Mouse (Mus musculus) lung, embryonic 16.5 days (tissue): Measurements from ENCODE around the gene Srd5a3. TPM values are rescaled to one million over a fixed set of nuclear protein-coding genes. Genes with fewer than 3 reads are reported as not detected.
"Not testable (repeated sequence)": the region's sequence is repeated elsewhere in the genome, so short reads cannot be mapped to it uniquely, and the experiment has no call there.

ENCODE experiments used
- ATAC-seq: fragments of 200-750 bp; cut with Nextera tagmentation; 2 replicates; pipeline ENCODE4 v1.8.0; 2017; ENCODE audit warnings: low read depth, mild to moderate bottlenecking, moderate library complexity
- H3K27ac ChIP-seq: fragments of 300-500 bp; sonication (generic); 2 replicates; pipeline ENCODE4 v1.5.1; 2014; ENCODE audit warnings: mild to moderate bottlenecking, control low read depth, low read length
- H3K27me3 ChIP-seq: fragments of 300-500 bp; sonication (generic); 2 replicates; pipeline ENCODE4 v1.6.1; 2014; ENCODE audit warnings: low read depth, low read length, mixed read lengths; ENCODE audit not compliant: control insufficient read depth, insufficient read depth
- H3K36me3 ChIP-seq: fragments of 300-500 bp; sonication (generic); 2 replicates; pipeline ENCODE4 v1.6.1; 2014; ENCODE audit warnings: low read length; ENCODE audit not compliant: control insufficient read depth, insufficient read depth
- H3K4me1 ChIP-seq: fragments of 300-500 bp; sonication (generic); replicated peaks from 2 replicates; pipeline ENCODE4 v1.6.1; 2014; ENCODE audit warnings: low read length, mixed read lengths; ENCODE audit not compliant: control insufficient read depth, insufficient read depth
- H3K4me2 ChIP-seq: fragments of 300-500 bp; sonication (generic); 2 replicates; pipeline ENCODE4 v1.6.1; 2014; ENCODE audit warnings: low read depth, low read length, control low read depth
- H3K4me3 ChIP-seq: fragments of 300-500 bp; sonication (generic); 2 replicates; pipeline ENCODE4 v1.5.1; 2014; ENCODE audit warnings: mild to moderate bottlenecking, low read length, control low read depth
- H3K9ac ChIP-seq: fragments of 300-500 bp; sonication (generic); 2 replicates; pipeline ENCODE4 v1.6.1; 2014; ENCODE audit warnings: low read length, control low read depth
- H3K9me3 ChIP-seq: fragments of 300-500 bp; sonication (generic); 2 replicates; pipeline ENCODE4 v1.6.1; 2016; ENCODE audit warnings: low read length; ENCODE audit not compliant: control insufficient read depth
- WGBS: fragments of 180-500 bp; shearing (Covaris S2); extraction: QIAGEN DNeasy Blood & Tissue Kit; methylation state at CpG from one replicate; pipeline ENCODE4 v1.1.7; 2014; 5-methylcytosine and 5-hydroxymethylcytosine counted together
- polyA plus RNA-seq: library from polyadenylated mRNA; unstranded; fragments of >200 nt; fragmentation: Nextera tagmentation; extraction: Ambion mirVana; gene quantifications from 2 replicates; pipeline ENCODE4 v1.2.1, GENCODE M21; 2015

Srd5a3 gene
- 45.8 and 46.5 TPM in 2 replicates for polyA plus RNA-seq

- ATAC-seq: peak; percentile 97
- Histone ChIP-seq H3K4me3 (peak within 1 kb of the TSS; percentile 76), H3K9me3 (no peaks in the 10 kb centered on the region), H3K36me3 (no peaks in the 10 kb centered on the region), H3K9ac (peak within 1 kb of the TSS; percentile 87), H3K27me3 (no peaks in the 10 kb centered on the region), H3K4me2 (peak within 1 kb of the TSS; percentile 81), H3K4me1 (peaks cover 13% of the 10 kb centered on the region), H3K27ac (peak within 1 kb of the TSS; percentile 98)
- WGBS: 1% methylated on average over 52 of the region's 69 CpGs
These were observed at the start of gene Srd5a3 for GRCm38 (mm10) chr5:76139808-76140729. Srd5a3 (plus strand) TSS chr5:76140271.

GRCm38 (mm10) chr5:76103809-76104208 lies 36.3 kb upstream of the Srd5a3 start:
- not testable (repeated sequence) for H3K27ac ChIP-seq, H3K9ac ChIP-seq, H3K4me1 ChIP-seq, H3K4me3 ChIP-seq, H3K27me3 ChIP-seq, ATAC-seq, H3K4me2 ChIP-seq, H3K9me3 ChIP-seq, H3K36me3 ChIP-seq
- 78% methylated on average over 5 of the region's 5 CpGs for WGBS

- Histone ChIP-seq H3K27me3 (no peaks in the 10 kb centered on the region), H3K4me2 (no peak overlapping the region), H3K9me3 (no peaks in the 10 kb centered on the region), H3K27ac (no peak overlapping the region), H3K4me1 (no peaks in the 10 kb centered on the region), H3K4me3 (no peak overlapping the region), H3K9ac (no peak overlapping the region), H3K36me3 (no peaks in the 10 kb centered on the region)
- 61% methylated on average over 5 of the region's 5 CpGs for WGBS
- no peak for ATAC-seq
These were observed 32.8 kb upstream of the Srd5a3 start for GRCm38 (mm10) chr5:76107306-76107705.

GRCm38 (mm10) chr5:76108496-76108895 lies 31.6 kb upstream of the Srd5a3 start:
- Histone ChIP-seq H3K9me3 (no peaks in the 10 kb centered on the region), H3K27ac (no peak overlapping the region), H3K4me2 (no peak overlapping the region), H3K4me3 (no peak overlapping the region), H3K27me3 (no peaks in the 10 kb centered on the region), H3K4me1 (no peaks in the 10 kb centered on the region), H3K9ac (no peak overlapping the region), H3K36me3 (no peaks in the 10 kb centered on the region)
- ATAC-seq: no peak
- WGBS: 65% methylated on average over 3 of the region's 3 CpGs

GRCm38 (mm10) chr5:76111173-76111572 lies 28.9 kb upstream of the Srd5a3 start:
- ATAC-seq: no peak
- H3K4me1 ChIP-seq: no peaks in the 10 kb centered on the region; the same call in 1 of the 2 replicates
- H3K36me3 ChIP-seq: no peaks in the 10 kb centered on the region
- no peaks in the 10 kb centered on the region for H3K9me3 ChIP-seq
- WGBS: 73% methylated on average over 3 of the region's 3 CpGs
- H3K9ac ChIP-seq: no peak overlapping the region
- no peak overlapping the region for H3K4me3 ChIP-seq
- no peaks in the 10 kb centered on the region for H3K27me3 ChIP-seq
- H3K27ac ChIP-seq: no peak overlapping the region
- H3K4me2 ChIP-seq: no peak overlapping the region

GRCm38 (mm10) chr5:76112016-76112415 lies 28.1 kb upstream of the Srd5a3 start:
- H3K27me3 ChIP-seq: no peaks in the 10 kb centered on the region
- 80% methylated on average over 4 of the region's 4 CpGs for WGBS
- H3K4me1 ChIP-seq: no peaks in the 10 kb centered on the region; the same call in 1 of the 2 replicates
- no peak overlapping the region for H3K4me2 ChIP-seq
- no peak overlapping the region for H3K9ac ChIP-seq
- H3K4me3 ChIP-seq: no peak overlapping the region
- H3K36me3 ChIP-seq: no peaks in the 10 kb centered on the region
- no peak overlapping the region for H3K27ac ChIP-seq
- H3K9me3 ChIP-seq: no peaks in the 10 kb centered on the region
- no peak for ATAC-seq

GRCm38 (mm10) chr5:76115436-76116041 lies 24.5 kb upstream of the Srd5a3 start:
- Histone ChIP-seq H3K27me3 (no peaks in the 10 kb centered on the region), H3K27ac (no peak overlapping the region), H3K9me3 (no peaks in the 10 kb centered on the region), H3K4me2 (no peak overlapping the region), H3K36me3 (no peaks in the 10 kb centered on the region), H3K4me1 (no peaks in the 10 kb centered on the region; the same call in 1 of the 2 replicates), H3K9ac (no peak overlapping the region), H3K4me3 (no peak overlapping the region)
- no peak for ATAC-seq
- 60% methylated on average over 8 of the region's 8 CpGs for WGBS

- H3K27ac ChIP-seq: no peak overlapping the region
- no peak overlapping the region for H3K9ac ChIP-seq
- no peak overlapping the region for H3K4me3 ChIP-seq
- no peak overlapping the region for H3K4me2 ChIP-seq
- 29% methylated on average over 7 of the region's 7 CpGs for WGBS
- no peaks in the 10 kb centered on the region for H3K36me3 ChIP-seq
- H3K4me1 ChIP-seq: no peaks in the 10 kb centered on the region; the same call in 1 of the 2 replicates
- no peaks in the 10 kb centered on the region; the same call in 1 of the 2 replicates for H3K9me3 ChIP-seq
- H3K27me3 ChIP-seq: no peaks in the 10 kb centered on the region
- ATAC-seq: no peak
These were observed 21.6 kb upstream of the Srd5a3 start for GRCm38 (mm10) chr5:76118441-76118840.

- ATAC-seq: peak; percentile 59; the same call in 1 of the 2 replicates
- no peaks in the 10 kb centered on the region for H3K27me3 ChIP-seq
- no peak overlapping the region for H3K4me3 ChIP-seq
- no peak overlapping the region for H3K9ac ChIP-seq
- H3K4me1 ChIP-seq: no peaks in the 10 kb centered on the region; the same call in 1 of the 2 replicates
- 71% methylated on average over 5 of the region's 5 CpGs for WGBS
- no peaks in the 10 kb centered on the region; the same call in 1 of the 2 replicates for H3K9me3 ChIP-seq
- no peaks in the 10 kb centered on the region for H3K36me3 ChIP-seq
- no peak overlapping the region for H3K4me2 ChIP-seq
- H3K27ac ChIP-seq: peak overlapping the region; percentile 56
These were observed 19.4 kb upstream of the Srd5a3 start for GRCm38 (mm10) chr5:76120634-76121033.
